Mouse (Mus musculus): ENCODE measurements around the gene Cldn3. TPM values are rescaled to one million over a fixed set of nuclear protein-coding genes. Genes with fewer than 3 reads are reported as not detected.

Gene Cldn3
- polyA plus RNA-seq, 1 experiment from 2014 or later, result 1.2 TPM

DNA sequence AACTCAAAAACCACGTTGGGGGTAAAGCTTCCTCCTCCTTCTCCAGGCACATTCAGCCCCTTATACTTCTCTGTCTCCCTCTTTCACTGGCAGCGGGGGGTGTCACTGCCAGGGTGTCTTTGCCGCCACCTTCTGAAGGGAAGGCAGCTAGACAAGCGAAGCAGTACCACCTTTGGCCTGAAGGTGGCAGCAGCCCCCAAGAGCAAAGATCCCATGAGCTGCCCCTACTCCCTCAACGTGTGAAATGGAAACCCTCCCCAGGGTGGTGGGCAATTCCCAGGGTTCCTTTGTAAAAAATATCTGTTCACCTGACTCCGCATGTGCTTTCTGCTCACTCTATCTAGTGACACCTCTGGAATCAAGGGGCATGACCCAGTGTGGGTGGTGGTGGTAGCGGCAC, 29.5 kb downstream of the Cldn3 start:
- Histone ChIP-seq H3K27ac (replicated peaks) (no peak overlapping the region), H3K27me3 (peaks cover 2% of the 10 kb centered on the region; the same call in 1 of the 2 replicates), H3K36me3 (replicated peaks) (no peaks in the 10 kb centered on the region; the same call in 1 of the 2 replicates), H3K9ac (no peak overlapping the region), H3K4me2 (no peak overlapping the region), H3K4me1 (replicated peaks) (peaks cover 30% of the 10 kb centered on the region), H3K9me3 (replicated peaks) (no peaks in the 10 kb centered on the region), H3K4me3 (replicated peaks) (no peak overlapping the region)
- no peak for ATAC-seq (ENCODE audit: insufficient read depth)
- WGBS (ENCODE audit: insufficient replicate concordance), result 14% methylated on average over 7 of the region's 7 CpGs

DNA sequence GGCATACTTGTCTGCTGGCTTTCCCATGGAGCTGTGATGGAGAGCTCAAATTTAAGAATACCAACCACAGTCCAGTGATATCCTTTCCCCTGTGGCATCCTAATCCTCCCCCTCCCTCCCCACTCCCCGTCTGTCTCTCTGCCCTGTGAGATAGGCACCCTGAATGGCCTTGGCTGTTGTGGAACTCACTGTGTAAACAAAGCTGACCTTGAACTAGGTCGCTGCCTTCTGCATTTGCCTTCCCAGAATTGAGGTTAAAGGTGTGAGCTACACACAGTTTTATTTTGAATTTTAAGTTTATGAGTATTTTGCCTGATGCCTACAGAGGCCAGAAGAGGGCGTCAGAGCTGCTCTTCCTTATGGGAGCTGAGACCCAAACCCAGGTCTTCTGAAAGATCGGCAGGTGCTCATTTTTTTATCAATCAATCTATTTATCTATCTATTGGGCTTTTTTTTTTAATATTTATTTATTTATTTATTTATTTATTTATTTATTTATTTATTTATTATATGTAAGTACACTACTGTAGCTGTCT, 30.3 kb downstream of the Cldn3 start:
- no peak overlapping the region for H3K27ac ChIP-seq (replicated peaks)
- H3K27me3 ChIP-seq, result peaks cover 9% of the 10 kb centered on the region; the same call in 1 of the 2 replicates
- 31% methylated on average over 4 of the region's 4 CpGs for WGBS (ENCODE audit: insufficient replicate concordance)
- H3K4me2 ChIP-seq, result no peak overlapping the region
- H3K4me1 ChIP-seq (replicated peaks), result peaks cover 22% of the 10 kb centered on the region
- ATAC-seq (ENCODE audit: insufficient read depth), result no peak
- no peak overlapping the region for H3K4me3 ChIP-seq (replicated peaks)
- no peak overlapping the region for H3K9ac ChIP-seq
- H3K36me3 ChIP-seq (replicated peaks), result no peaks in the 10 kb centered on the region
- H3K9me3 ChIP-seq (replicated peaks), result no peaks in the 10 kb centered on the region

DNA sequence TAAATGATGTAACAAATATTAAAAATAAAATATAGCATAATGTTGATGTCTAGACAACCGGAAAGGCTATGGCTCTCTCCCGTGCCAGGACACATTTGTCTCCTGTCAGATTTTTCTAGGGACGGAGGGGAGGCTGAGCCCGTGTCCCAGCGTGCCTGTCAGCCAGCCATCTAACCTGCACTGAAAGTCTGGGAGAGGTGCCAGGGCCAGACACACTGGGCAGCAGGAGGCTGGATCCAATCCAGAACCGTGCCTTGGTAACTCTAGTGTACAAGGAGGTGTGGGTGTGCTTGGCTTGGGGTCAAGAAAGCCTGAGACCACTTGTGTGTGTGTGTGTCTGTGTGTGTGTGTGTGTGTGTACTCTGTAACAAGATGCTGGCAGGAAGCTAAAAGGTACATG, 35.8 kb downstream of the Cldn3 start:
- H3K4me2 ChIP-seq, result no peak overlapping the region
- no peaks in the 10 kb centered on the region for H3K36me3 ChIP-seq (replicated peaks)
- peaks cover 32% of the 10 kb centered on the region for H3K4me1 ChIP-seq (replicated peaks)
- peaks cover 48% of the 10 kb centered on the region for H3K27me3 ChIP-seq
- WGBS (ENCODE audit: insufficient replicate concordance), result 68% methylated on average over 6 of the region's 6 CpGs
- H3K9ac ChIP-seq, result no peak overlapping the region
- H3K4me3 ChIP-seq (replicated peaks), result no peak overlapping the region
- no peak for ATAC-seq (ENCODE audit: insufficient read depth)
- H3K27ac ChIP-seq (replicated peaks), result no peak overlapping the region
- H3K9me3 ChIP-seq (replicated peaks), result no peaks in the 10 kb centered on the region

DNA sequence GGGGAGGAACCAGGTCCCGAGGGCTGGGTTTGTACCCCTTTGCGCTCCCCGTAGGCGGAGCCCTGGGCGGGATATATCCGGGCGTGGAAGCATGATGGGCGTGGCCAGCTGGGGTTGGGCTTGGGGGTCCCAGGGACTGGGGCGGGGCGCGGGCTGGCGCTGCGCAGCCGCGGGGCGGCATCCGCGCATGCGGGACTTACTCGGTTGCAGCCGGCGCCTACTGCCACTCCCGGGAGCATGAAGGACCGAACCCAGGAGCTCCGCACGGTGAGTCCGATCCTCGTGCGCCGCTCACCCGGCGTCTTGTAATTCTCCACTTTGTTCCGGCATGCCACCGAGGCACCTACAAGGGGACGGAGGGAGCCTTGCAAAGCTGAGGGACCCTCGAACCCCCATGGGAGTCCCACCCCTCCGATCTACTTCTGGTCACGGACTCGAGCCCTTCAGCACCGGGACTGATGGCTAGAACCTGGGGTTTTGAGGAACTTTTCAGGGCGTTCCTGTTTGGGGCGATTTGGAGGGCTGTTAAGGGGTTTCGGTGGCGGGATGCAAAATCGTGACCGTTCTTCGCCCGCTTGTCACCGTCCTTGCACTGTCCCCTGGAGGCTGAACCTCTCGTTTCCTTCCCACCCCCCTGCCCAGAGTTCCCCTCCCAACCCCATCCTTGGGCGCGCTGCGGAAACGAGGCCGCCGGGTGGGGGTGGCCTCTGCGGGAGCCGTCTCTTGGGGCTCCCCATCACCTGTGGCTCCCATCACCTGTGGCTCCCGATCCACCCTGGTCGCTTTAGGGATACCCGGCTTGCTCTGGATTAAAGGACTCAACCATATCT, 37.5 kb downstream of the Cldn3 start, which contains the start of gene Stx1a:
Gene Stx1a (plus strand): TSS at position 139 of the 830 bp plus-strand sequence.
- Histone ChIP-seq H3K27me3 (peaks cover 48% of the 10 kb centered on the region), H3K4me3 (replicated peaks) (peak within 1 kb of the TSS; percentile 58), H3K27ac (replicated peaks) (no peak within 1 kb of the TSS), H3K9me3 (replicated peaks) (no peaks in the 10 kb centered on the region), H3K4me1 (replicated peaks) (peaks cover 34% of the 10 kb centered on the region), H3K9ac (peak within 1 kb of the TSS; percentile 43; the same call in 1 of the 2 replicates), H3K36me3 (replicated peaks) (no peaks in the 10 kb centered on the region), H3K4me2 (peak within 1 kb of the TSS; percentile 77)
- peak; percentile 75 for ATAC-seq (ENCODE audit: insufficient read depth)
- WGBS (ENCODE audit: insufficient replicate concordance), result under 1% methylated on average over 61 of the region's 61 CpGs

DNA sequence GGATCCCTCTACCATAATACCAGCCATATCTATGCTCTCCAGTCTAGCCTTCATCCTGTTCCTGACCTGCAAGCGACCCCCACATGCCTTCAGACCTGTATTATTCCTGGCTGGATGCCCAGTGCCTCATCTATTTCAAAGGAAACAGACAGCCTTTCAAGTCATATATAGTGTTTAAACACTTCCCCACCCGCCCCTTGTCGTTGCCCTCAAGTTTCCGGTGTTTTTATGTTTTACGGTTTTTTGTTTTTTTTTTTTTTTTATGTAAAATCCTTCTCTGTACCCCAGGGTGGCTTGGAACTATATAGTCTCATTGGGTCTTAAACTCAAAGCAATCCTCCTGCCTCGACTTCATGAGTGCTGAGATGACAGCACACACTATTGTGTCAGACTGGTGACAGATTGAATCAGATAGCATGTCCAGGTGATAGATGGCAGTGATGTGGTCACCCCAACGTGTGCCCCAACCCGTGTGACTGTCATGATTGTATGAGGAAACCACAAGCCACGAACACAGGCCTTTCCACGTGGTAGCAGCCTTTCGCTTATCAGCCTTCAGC, 38.7 kb downstream of the Cldn3 start:
- H3K9me3 ChIP-seq (replicated peaks), result no peaks in the 10 kb centered on the region
- ATAC-seq (ENCODE audit: insufficient read depth), result no peak
- no peak overlapping the region for H3K4me2 ChIP-seq
- WGBS (ENCODE audit: insufficient replicate concordance), result 8% methylated on average over 11 of the region's 11 CpGs
- no peak overlapping the region for H3K27ac ChIP-seq (replicated peaks)
- peaks cover 45% of the 10 kb centered on the region for H3K27me3 ChIP-seq
- peaks cover 45% of the 10 kb centered on the region for H3K4me1 ChIP-seq (replicated peaks)
- no peak overlapping the region for H3K4me3 ChIP-seq (replicated peaks)
- H3K9ac ChIP-seq, result no peak overlapping the region
- H3K36me3 ChIP-seq (replicated peaks), result no peaks in the 10 kb centered on the region

DNA sequence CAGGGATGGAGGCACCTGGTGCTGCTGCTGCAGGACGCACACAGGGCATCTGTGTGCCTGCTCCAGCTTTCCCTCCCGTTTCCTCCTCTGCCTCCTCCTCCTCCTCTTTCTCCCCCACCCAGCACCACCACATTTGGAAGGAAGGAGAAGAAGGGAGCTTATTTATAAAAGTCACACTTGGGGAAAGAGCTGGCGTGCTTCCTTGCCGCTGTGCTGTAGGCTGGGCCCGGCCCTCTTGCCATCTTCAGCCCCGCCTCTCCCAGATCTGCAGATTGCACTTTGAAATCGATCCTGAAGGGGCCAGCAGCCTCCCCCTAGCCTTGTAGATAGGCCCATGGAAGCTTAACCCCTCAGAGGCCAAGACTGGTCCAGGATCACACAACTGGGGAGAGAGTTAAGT, 39.9 kb downstream of the Cldn3 start:
- 22% methylated on average over 7 of the region's 7 CpGs for WGBS (ENCODE audit: insufficient replicate concordance)
- Histone ChIP-seq H3K4me2 (no peak overlapping the region), H3K4me1 (replicated peaks) (peaks cover 45% of the 10 kb centered on the region), H3K9ac (no peak overlapping the region), H3K27ac (replicated peaks) (no peak overlapping the region), H3K9me3 (replicated peaks) (no peaks in the 10 kb centered on the region), H3K4me3 (replicated peaks) (no peak overlapping the region), H3K27me3 (peaks cover 43% of the 10 kb centered on the region), H3K36me3 (replicated peaks) (no peaks in the 10 kb centered on the region)
- no peak for ATAC-seq (ENCODE audit: insufficient read depth)

DNA sequence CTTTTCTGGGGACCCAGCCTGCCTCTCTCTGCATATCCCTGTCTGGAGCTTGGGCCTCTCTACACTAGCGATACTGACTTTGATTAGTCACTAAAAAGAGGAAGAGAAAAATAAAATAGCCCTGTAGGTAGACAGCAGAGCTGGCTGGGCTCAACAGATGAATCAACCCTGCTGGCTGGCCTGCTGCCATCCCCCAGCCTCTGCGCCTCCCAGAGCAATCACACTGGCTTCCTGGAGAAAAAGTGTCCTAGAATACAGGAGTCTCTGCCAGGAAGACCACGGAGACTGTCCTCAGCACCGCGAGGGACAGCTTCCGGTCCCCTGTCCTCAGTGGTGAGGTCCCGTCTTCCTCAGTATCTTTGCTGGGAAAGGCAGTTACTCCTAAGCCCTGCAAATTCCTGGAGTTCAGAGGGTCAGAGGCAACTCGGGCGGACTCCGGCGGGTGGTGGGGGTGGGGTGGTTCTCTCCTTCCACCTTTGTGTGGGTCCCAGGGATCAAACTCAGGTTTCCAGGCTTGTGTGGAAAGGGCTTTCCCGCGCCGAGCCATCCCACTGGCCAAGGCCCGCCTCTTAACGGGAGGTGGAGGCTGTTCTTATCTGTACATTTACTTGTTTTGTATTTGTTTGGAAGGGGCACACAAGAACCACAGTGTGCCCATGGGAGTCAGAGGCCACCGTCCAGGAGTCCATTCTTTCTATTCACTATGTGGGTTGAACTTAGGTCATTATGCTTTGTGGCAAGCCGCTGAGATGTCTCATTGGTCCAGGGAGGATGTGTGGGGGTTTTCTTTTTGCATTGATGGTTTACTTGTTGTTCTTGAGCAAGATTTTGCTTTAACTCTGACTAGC, 43.2 kb downstream of the Cldn3 start:
- no peak overlapping the region for H3K9ac ChIP-seq
- WGBS (ENCODE audit: insufficient replicate concordance), result 31% methylated on average over 18 of the region's 18 CpGs
- H3K4me1 ChIP-seq (replicated peaks), result peaks cover 29% of the 10 kb centered on the region
- H3K9me3 ChIP-seq (replicated peaks), result no peaks in the 10 kb centered on the region
- peaks cover 20% of the 10 kb centered on the region for H3K27me3 ChIP-seq
- H3K27ac ChIP-seq (replicated peaks), result peak overlapping the region; percentile 51
- peak; percentile 35; the same call in 1 of the 2 replicates for ATAC-seq (ENCODE audit: insufficient read depth)
- peak overlapping the region; percentile 39 for H3K4me2 ChIP-seq
- no peak overlapping the region for H3K4me3 ChIP-seq (replicated peaks)
- H3K36me3 ChIP-seq (replicated peaks), result no peaks in the 10 kb centered on the region

DNA sequence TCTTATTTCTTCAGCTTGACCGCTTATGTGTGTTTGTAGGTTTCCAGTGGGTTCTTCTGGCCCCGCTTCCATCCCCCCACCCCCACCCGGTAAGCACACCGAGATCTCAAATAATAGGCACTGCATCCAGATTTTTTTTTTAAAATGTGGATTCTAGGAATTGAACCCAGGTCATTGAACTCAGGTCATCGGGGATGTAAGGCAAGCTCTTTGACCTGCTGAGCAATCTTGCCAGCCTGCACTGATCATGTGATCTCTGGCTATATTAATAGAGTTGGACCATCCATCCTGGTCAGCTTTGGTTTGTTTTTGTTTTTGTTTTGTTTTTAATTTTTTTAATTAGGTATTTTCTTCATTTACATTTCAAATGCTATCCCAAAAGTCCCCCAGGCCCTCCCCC, 46.6 kb downstream of the Cldn3 start:
- Histone ChIP-seq H3K4me2 (no peak overlapping the region), H3K9ac (no peak overlapping the region), H3K9me3 (replicated peaks) (0 out of 2 replicates have a peak, but pooled peaks cover 3% of the 10 kb centered on the region), H3K27me3 (no peaks in the 10 kb centered on the region), H3K27ac (replicated peaks) (no peak overlapping the region), H3K4me1 (replicated peaks) (peaks cover 19% of the 10 kb centered on the region), H3K4me3 (replicated peaks) (no peak overlapping the region), H3K36me3 (replicated peaks) (no peaks in the 10 kb centered on the region)
- WGBS (ENCODE audit: insufficient replicate concordance), result 58% methylated on average over 5 of the region's 5 CpGs
- ATAC-seq (ENCODE audit: insufficient read depth), result no peak

DNA sequence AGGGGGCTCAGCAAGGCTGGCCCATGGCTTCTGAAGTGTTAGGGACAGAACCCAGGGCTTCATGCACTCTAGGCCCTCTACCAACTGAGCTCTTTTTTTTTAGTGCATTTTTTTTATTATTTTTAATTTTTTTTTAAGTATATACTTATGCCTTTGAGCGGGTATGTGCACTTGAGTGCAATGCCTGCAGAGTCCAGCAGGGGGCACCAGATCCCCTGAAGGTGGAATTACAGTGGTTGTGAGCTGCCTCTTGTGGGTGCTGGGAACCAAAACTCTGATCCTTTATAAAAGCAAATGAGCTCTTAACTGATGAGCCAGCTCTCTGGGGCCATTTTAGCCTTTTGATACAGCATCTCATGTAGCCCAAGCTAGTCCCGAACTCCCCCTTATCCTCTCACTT, 48.6 kb downstream of the Cldn3 start:
- Histone ChIP-seq H3K27ac (replicated peaks) (no peak overlapping the region), H3K9me3 (replicated peaks) (0 out of 2 replicates have a peak, but pooled peaks cover 3% of the 10 kb centered on the region), H3K4me1 (replicated peaks) (peaks cover 11% of the 10 kb centered on the region), H3K4me3 (replicated peaks) (no peak overlapping the region), H3K27me3 (no peaks in the 10 kb centered on the region), H3K9ac (no peak overlapping the region), H3K36me3 (replicated peaks) (no peaks in the 10 kb centered on the region), H3K4me2 (no peak overlapping the region)
- 79% methylated on average over 2 of the region's 2 CpGs for WGBS (ENCODE audit: insufficient replicate concordance)
- no peak for ATAC-seq (ENCODE audit: insufficient read depth)

DNA sequence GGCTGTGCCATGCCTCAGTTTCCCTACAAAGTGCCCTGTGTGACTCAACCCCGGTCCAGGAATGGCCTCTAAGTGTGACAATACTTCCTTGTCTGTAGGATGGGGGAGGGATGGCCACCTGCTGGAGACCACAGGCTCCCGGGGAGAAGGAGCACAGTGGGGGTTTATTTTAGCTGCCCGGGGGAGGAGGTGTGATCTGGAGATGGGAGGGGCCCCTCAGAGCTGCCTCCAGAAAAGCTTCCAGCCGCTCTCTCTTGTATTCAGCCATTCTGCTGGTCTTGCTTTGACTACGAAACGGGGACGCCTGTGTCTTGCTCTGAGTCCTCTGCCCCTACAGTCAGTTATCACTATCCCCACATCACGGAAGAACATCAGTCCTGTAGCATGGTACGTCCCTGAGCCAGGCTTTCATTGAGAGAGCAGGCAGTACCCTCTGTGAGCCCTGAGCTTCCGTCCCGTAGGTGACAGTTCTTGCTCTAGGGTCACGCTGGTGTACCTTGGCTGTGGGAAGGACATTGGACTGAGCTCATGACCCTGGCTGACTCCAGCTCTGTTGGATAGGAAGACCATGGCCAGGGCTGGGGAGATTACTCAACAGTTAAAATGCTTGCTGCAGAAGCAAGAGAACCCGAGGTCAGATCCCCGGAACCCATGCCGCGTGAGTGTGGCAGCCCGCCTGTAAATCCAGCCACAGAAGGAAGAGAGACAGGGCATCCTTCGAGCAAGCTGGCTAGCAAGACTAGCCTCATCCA, 49.8 kb downstream of the Cldn3 start:
- 54% methylated on average over 18 of the region's 18 CpGs for WGBS (ENCODE audit: insufficient replicate concordance)
- peak; percentile 71 for ATAC-seq (ENCODE audit: insufficient read depth)

More for the DNA sequence above, 49.8 kb downstream of the Cldn3 start:
- no peaks in the 10 kb centered on the region for H3K36me3 ChIP-seq (replicated peaks)
- 0 out of 2 replicates have a peak, but pooled peaks cover 3% of the 10 kb centered on the region for H3K9me3 ChIP-seq (replicated peaks)
- H3K27me3 ChIP-seq, result no peaks in the 10 kb centered on the region
- H3K27ac ChIP-seq (replicated peaks), result no peak overlapping the region; the same call in 1 of the 2 replicates
- peak overlapping the region; percentile 13; the same call in 1 of the 2 replicates for H3K4me2 ChIP-seq
- H3K4me3 ChIP-seq (replicated peaks), result no peak overlapping the region
- no peak overlapping the region for H3K9ac ChIP-seq
- peaks cover 22% of the 10 kb centered on the region for H3K4me1 ChIP-seq (replicated peaks)

Data from liver, embryonic 15.5 days (tissue).